ENCODE assay signal across 10 mouse cellular contexts in the genomic region with DNA sequence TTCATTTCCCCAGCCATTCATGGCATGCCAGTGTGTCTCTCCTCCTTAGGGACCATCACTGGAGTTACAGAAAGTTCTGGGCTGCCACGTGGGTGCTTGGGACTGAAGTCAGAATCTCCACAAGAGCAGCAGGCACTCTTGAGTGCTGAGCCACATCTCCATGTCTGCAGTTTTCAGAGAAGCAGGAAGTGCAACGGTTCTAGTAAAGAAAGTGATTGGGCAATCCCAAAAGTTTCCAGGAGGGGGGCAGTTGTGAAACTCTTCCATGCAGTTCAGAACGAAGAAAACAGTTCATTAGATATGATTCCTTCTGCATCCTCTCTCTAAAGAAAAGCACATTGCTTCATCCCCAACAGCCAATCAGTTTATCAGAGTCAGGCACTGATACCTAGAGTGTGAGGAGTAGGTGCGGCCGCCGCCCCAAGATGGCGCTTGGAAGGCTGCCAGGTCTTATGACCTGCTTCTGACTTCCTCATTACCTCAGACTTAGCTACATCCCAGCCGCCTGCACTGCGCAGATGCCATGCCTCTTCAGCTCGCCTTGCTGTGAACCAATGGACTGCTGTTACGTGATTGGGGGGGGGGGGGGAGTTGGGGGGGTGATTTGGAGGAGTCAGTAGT. TPM values are rescaled to one million over a fixed set of nuclear protein-coding genes. Genes with fewer than 3 reads are reported as not detected.
DNase-seq lines count a peak whose midpoint lies in the region; ATAC-seq lines count a peak whose summit lies in the region.
"Had no signal": no experiment of that assay in that cellular context is flagged by ENCODE, and none has a peak within 500 bp of the region (broad histone marks: within the 10 kb centered on the region; RNA-seq: fewer than 3 reads in every experiment).

No protein-coding gene starts in this region.

- H3K4me2 ChIP-seq in midbrain, embryonic 11.5 days: no peak overlapping the region
- H3K4me2 ChIP-seq in midbrain, embryonic 14.5 days (ENCODE audit: low read length): no peak overlapping the region
- no peak overlapping the region for H3K4me2 ChIP-seq in forebrain, embryonic 11.5 days (ENCODE audit: low read depth, low read length, severe bottlenecking)
- H3K4me2 ChIP-seq: hindbrain, embryonic 12.5 days; lung, embryonic 15.5 days had no signal

- no peaks in the 10 kb centered on the region for H3K4me1 ChIP-seq in midbrain, embryonic 11.5 days (ENCODE audit: control insufficient read depth, insufficient read depth, low read length)
- H3K4me1 ChIP-seq in midbrain, embryonic 14.5 days (ENCODE audit: control insufficient read depth, insufficient read depth, low read length): no peaks in the 10 kb centered on the region
- no peaks in the 10 kb centered on the region for H3K4me1 ChIP-seq in forebrain, embryonic 11.5 days (replicated peaks; ENCODE audit: control insufficient read depth, insufficient read depth, low read length)
- H3K4me1 ChIP-seq: hindbrain, embryonic 12.5 days had no signal

- no peaks in the 10 kb centered on the region for H3K9me3 ChIP-seq in midbrain, embryonic 11.5 days (ENCODE audit: control insufficient read depth, low read length)
- no peaks in the 10 kb centered on the region for H3K9me3 ChIP-seq in midbrain, embryonic 14.5 days (ENCODE audit: control insufficient read depth, low read length)
- H3K9me3 ChIP-seq in forebrain, embryonic 11.5 days (ENCODE audit: control insufficient read depth, low read length): no peaks in the 10 kb centered on the region
- H3K9me3 ChIP-seq: hindbrain, embryonic 12.5 days; lung, embryonic 15.5 days had no signal

- peak; percentile 28 for DNase-seq in midbrain, embryonic 11.5 days (ENCODE audit: low spot score, missing footprints)
- DNase-seq in midbrain, embryonic 14.5 days: no peak
- no peak for DNase-seq in cerebellum, adult 11 months
- no peak for DNase-seq in right cerebral cortex, postnatal 25 days
- DNase-seq in forebrain, embryonic 11.5 days (ENCODE audit: low spot score): no peak
- DNase-seq: cerebellum, adult 8-10 months had no signal

- 90% methylated on average over 11 of the region's 11 CpGs for WGBS in midbrain, embryonic 11.5 days
- WGBS in midbrain, embryonic 14.5 days: 88% methylated on average over 11 of the region's 11 CpGs
- WGBS in forebrain, embryonic 11.5 days: 90% methylated on average over 11 of the region's 11 CpGs

- H3K9ac ChIP-seq in midbrain, embryonic 11.5 days (ENCODE audit: low read length): no peak overlapping the region
- H3K9ac ChIP-seq in midbrain, embryonic 14.5 days (replicated peaks; ENCODE audit: low read length): no peak overlapping the region
- no peak overlapping the region for H3K9ac ChIP-seq in forebrain, embryonic 11.5 days (ENCODE audit: low read length)
- H3K9ac ChIP-seq: hindbrain, embryonic 12.5 days; lung, embryonic 15.5 days had no signal

- H3K27me3 ChIP-seq in midbrain, embryonic 11.5 days (ENCODE audit: control insufficient read depth, insufficient read depth, low read length): no peaks in the 10 kb centered on the region
- H3K27me3 ChIP-seq in midbrain, embryonic 14.5 days (ENCODE audit: control insufficient read depth, insufficient read depth, low read length): no peaks in the 10 kb centered on the region
- no peaks in the 10 kb centered on the region for H3K27me3 ChIP-seq in forebrain, embryonic 11.5 days (ENCODE audit: control insufficient read depth, insufficient read depth, low read length)
- H3K27me3 ChIP-seq: hindbrain, embryonic 12.5 days; lung, embryonic 15.5 days had no signal

- no peak overlapping the region for H3K27ac ChIP-seq in midbrain, embryonic 11.5 days (ENCODE audit: low read depth, low read length)
- no peak overlapping the region for H3K27ac ChIP-seq in midbrain, embryonic 14.5 days (replicated peaks; ENCODE audit: low read depth, low read length)
- H3K27ac ChIP-seq in forebrain, embryonic 11.5 days (ENCODE audit: low read depth, low read length): no peak overlapping the region
- H3K27ac ChIP-seq: hindbrain, embryonic 12.5 days; lung, embryonic 15.5 days had no signal

- no peak for ATAC-seq in midbrain, embryonic 11.5 days (ENCODE audit: low FRiP score)
- ATAC-seq in midbrain, embryonic 14.5 days (ENCODE audit: low FRiP score, low TSS enrichment): no peak
- peak; percentile 83 for ATAC-seq in common myeloid progenitor, adult 5-6 weeks (replicated peaks; ENCODE audit: low read depth, poor library complexity, severe bottlenecking)
- peak; percentile 93 for ATAC-seq in megakaryocyte progenitor cell, adult 5-6 weeks (replicated peaks; ENCODE audit: poor library complexity)
- no peak for ATAC-seq in forebrain, embryonic 11.5 days (replicated peaks; ENCODE audit: low FRiP score)

- no peaks in the 10 kb centered on the region for H3K36me3 ChIP-seq in midbrain, embryonic 11.5 days (ENCODE audit: control insufficient read depth, insufficient read depth, low read length)
- H3K36me3 ChIP-seq in midbrain, embryonic 14.5 days (ENCODE audit: control insufficient read depth, insufficient read depth, low read length): no peaks in the 10 kb centered on the region
- no peaks in the 10 kb centered on the region for H3K36me3 ChIP-seq in forebrain, embryonic 11.5 days (ENCODE audit: control insufficient read depth, insufficient read depth, low read length)
- H3K36me3 ChIP-seq: hindbrain, embryonic 12.5 days; lung, embryonic 15.5 days had no signal

- H3K4me3 ChIP-seq in midbrain, embryonic 11.5 days (ENCODE audit: low read depth, low read length): no peak overlapping the region
- H3K4me3 ChIP-seq in midbrain, embryonic 14.5 days (replicated peaks; ENCODE audit: low read depth, low read length): no peak overlapping the region
- no peak overlapping the region for H3K4me3 ChIP-seq in forebrain, embryonic 11.5 days (ENCODE audit: low read depth, low read length)
- H3K4me3 ChIP-seq: hindbrain, embryonic 12.5 days; lung, embryonic 15.5 days had no signal

RNA-seq across cellular contexts. Expression of gene Acta2, which starts 14.8 kb away (rescaled TPM):
- 31.5 and 34.9 TPM in 2 replicates for polyA plus RNA-seq in midbrain, embryonic 11.5 days (2014; fragmentation: Nextera tagmentation; extraction: Ambion mirVana)
- polyA plus RNA-seq in midbrain, embryonic 14.5 days (2014; fragmentation: Nextera tagmentation; extraction: Ambion mirVana): 0.59 and 11.3 TPM in 2 replicates
- total RNA-seq in common myeloid progenitor, adult 5-6 weeks (2017): not detected in 2 replicates
- 0.10 and 0.12 TPM in 2 replicates for total RNA-seq in megakaryocyte progenitor cell, adult 5-6 weeks (2015)
- total RNA-seq in megakaryocyte progenitor cell, adult 5-6 weeks (2017): 0.17 TPM in 1 of 2 replicates, not detected in the other
- 21.1 and 22.7 TPM in 2 replicates for polyA plus RNA-seq in forebrain, embryonic 11.5 days (2014; fragmentation: Nextera tagmentation; extraction: Ambion mirVana)

RNA-seq across cellular contexts. Expression of gene Fas, which starts 20.2 kb away (rescaled TPM):
- polyA plus RNA-seq in midbrain, embryonic 11.5 days (2014; fragmentation: Nextera tagmentation; extraction: Ambion mirVana): 0.36 and 0.81 TPM in 2 replicates
- polyA plus RNA-seq in midbrain, embryonic 14.5 days (2014; fragmentation: Nextera tagmentation; extraction: Ambion mirVana): 0.81 and 0.84 TPM in 2 replicates
- total RNA-seq in common myeloid progenitor, adult 5-6 weeks (2017): 0.44 and 0.73 TPM in 2 replicates
- 1.6 and 4.6 TPM in 2 replicates for total RNA-seq in megakaryocyte progenitor cell, adult 5-6 weeks (2015)
- total RNA-seq in megakaryocyte progenitor cell, adult 5-6 weeks (2017): 1.3 and 2.3 TPM in 2 replicates
- 0.60 and 0.80 TPM in 2 replicates for polyA plus RNA-seq in forebrain, embryonic 11.5 days (2014; fragmentation: Nextera tagmentation; extraction: Ambion mirVana)

Comparison
In these comparisons a context has a peak if more than half of its experiments do, and no peak if none do; other contexts are left out.
1. ATAC-seq: peak in common myeloid progenitor, adult 5-6 weeks (single experiment) and megakaryocyte progenitor cell, adult 5-6 weeks (single experiment); none in midbrain, embryonic 11.5 days (single experiment), midbrain, embryonic 14.5 days (single experiment) and forebrain, embryonic 11.5 days (single experiment).